Mouse (Mus musculus): ENCODE measurements around the gene Ext2. TPM values are rescaled to one million over a fixed set of nuclear protein-coding genes. Genes with fewer than 3 reads are reported as not detected.

Ext2 gene
- total RNA-seq (2021) = 10 to 100 TPM; 60.2 to 61.4 TPM

DNA sequence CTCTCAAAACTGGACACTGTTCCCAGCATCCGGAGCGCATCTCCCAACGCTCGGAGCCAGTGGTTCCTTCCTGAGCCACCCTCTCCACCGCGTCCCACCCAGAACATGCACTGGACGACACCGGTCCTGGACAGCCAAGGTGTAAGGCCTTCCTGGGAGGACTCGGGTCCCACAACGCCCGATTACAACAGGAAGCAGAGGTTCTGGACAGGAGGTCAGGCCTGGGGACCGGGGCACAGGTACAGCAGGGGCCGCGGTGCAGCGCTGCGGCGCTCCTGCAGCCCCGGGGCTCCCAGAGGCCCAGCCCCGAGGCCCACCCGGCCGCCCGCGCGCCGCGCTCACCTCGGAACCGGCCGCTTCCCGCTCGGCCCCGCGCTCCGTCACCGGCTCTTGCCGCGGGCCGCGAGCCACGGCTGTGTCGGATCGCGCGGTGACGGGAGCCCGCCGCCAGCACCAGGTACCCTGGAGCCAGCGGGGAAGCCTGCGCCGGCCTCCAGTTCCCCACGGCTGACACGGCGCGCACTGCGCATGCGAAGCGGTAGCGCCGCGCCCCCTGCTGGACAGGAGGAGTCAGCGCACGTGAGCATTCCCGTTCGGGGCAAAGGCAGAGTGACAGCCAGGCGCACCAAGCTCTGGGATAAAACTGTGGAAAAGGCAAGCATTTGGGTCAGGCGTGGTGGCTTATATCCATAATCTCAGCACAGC is at the start of gene Ext2:
Gene Ext2 (minus strand): TSS at position 524 of the 705 bp plus-strand sequence.
- peak; percentile 95 for DNase-seq

DNA sequence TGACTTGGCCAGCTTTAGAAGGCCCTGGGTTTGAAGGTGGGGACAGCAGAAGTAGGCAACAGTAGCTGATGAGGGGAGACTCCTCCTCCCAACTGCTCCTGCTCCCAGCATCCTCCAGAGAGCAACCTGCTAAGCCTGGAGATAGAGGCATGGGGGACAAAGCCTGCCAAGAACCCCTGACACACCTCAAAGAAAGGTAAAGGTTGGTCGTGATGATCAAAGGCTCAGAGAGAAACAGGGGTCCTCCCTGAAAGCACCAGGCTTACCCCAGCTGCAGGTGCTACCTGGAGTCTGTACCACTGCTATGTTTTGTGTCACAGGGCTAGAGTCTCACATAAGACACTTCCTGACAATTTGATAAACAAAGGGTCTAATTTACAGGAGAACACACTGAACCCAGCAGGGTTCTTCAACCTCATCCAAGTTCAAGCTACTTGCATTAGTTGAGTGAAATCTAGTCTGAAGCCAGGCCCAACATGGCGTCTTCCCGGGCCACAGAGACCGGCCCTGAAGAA is 49.1 kb upstream of the Ext2 start:
- no peak for DNase-seq

DNA sequence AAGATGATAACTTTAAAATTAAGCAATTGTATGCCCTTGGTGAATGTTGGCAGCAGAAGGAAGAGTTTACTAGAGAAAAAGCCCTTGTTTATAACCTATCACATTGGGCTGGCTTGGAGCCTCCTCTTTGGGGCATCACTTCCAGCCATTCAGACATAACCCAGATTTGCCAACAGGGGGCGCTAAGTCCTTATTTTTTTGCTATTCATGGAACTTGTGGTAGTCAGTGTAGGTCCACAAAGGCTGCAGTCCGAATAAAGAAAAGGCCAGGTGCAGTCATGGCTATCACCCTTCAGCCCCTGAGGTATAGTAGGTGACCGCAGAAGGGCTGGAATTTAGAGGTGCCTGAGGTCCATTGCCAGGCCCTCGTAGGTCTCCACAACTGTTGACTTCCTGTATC is 48.5 kb upstream of the Ext2 start:
- peak; percentile 84 for DNase-seq

DNA sequence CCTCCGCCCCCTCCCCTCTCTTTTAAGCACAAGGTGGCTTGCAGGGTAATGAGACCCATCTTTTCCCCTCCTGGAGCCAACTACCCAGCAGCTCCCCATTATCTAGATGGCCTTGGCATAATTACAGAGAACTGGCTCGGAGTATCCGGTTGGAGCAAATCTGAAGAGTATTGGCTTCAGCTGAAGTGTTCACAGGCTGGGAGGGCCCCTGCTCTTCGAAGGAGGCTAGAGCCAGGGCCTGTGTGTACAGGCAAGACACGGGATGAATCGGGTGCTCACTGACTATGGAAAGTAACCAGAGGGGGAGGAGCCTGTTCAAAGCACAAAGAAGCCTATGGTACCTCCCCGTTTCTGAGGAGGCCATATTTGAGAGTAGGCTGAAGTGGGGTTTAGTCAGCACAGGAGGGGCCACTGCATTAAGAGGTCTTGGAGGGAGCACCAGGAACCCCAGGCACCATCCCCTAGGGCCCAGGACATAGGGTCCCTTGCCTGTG is 46.8 kb upstream of the Ext2 start, which contains the start of gene Accsl:
Gene Accsl (minus strand): TSS at position 51 of the 494 bp plus-strand sequence.
- DNase-seq = no peak

DNA sequence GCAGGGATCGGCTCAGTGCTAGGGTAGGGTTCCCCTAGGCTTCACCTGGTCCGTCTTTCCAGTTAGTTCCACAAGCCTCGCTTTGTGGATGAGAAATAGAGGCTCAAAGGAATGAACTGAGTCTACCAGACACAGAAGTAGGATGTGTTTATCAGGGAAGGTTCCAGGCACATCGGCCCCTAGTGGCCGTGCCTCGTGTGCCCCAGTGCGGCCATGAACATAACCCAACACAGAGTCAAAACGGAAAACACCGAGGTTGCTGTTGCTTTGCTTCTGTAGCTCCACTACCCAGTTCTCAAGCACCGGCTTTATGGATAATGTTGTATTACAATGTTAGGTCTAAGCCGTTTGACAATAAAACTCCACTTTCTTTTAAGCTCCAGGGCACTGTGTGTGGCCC is 46.2 kb upstream of the Ext2 start:
- no peak for DNase-seq

DNA sequence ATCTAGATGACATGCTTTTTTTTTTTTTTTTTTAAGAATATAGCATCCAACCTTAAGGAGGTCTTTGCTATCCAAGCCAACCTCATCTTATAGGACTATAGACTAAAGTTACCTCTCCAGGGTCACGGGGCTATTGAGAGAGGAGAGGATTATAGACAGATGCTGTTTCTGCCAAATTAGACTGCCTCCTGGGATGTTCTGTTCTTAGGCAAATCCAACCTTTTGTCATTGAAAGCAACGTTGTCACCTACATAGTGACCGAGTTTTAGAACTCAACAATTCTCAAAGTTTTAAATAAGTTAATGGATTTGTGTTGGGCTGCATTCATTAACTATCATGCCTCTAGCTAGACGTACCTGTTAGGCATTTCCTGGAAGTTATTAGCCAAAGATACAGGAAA is 40.9 kb upstream of the Ext2 start:
- DNase-seq = no peak

DNA sequence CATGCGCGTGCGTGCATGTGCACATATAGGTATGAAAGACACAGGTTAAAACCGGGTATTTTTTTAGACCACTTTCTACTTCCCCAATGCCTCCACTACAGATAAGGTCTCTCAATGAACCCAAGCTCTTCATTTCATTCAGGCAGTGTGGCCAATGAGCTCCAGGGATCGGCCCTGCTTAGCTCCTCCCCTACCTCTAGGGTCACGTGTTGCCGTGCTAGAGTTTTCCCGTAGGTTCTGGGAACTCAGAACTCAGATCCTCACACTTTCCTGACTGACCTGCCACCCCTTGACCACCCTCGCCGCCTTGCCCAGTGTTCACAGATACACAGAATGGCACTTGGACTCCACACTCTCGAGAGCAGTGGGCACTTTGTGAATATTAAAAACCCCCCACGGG is 36.5 kb upstream of the Ext2 start:
- no peak for DNase-seq

DNA sequence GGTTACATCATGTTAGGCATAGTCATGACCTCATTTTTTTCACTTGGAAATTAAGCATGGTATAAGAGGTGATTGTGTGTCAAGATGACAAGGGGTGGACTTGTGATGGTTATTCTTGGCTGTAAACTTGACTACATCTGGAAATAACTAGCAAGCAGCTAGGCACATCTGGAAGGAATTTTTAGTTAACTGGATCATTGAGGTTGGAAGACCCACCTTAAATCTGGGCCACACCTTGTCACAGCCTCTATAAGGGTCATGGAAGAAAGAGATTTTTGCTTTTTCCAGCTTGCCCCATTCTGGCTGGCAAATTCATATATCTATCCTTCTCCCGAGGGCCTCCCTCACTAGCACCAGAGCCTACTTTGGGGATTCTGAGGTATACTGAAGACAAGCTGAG is 28.9 kb upstream of the Ext2 start:
- DNase-seq = no peak

DNA sequence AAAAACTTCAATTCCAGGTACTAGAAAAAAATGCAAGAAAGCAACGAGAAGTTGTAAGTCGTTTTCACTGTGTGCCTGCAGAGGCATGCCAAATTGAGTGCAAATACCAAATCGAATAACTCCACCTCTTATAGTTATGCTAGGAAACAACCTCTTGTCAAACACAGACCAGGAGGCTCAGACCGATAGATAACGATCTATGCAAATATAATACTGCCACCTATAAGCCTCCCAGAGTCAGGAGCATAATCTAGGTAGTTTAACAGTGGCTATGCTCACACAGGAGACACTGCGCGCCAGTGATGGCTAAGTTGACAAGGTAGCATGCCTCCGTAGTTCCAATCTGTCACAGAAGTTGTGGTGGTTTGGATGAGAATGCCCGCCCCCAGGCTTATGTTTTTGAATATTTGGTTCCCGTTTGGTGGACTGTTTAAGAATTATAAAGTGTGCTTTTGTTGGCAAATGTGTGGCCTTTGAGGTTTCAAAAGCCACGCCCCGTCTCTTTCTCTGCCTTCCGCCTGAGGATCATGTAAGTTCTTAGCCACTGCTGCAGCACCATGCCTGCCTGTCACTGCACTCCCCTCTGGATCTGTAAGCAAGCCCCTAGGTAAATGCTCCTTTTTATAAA is 28.1 kb upstream of the Ext2 start:
- no peak for DNase-seq

DNA sequence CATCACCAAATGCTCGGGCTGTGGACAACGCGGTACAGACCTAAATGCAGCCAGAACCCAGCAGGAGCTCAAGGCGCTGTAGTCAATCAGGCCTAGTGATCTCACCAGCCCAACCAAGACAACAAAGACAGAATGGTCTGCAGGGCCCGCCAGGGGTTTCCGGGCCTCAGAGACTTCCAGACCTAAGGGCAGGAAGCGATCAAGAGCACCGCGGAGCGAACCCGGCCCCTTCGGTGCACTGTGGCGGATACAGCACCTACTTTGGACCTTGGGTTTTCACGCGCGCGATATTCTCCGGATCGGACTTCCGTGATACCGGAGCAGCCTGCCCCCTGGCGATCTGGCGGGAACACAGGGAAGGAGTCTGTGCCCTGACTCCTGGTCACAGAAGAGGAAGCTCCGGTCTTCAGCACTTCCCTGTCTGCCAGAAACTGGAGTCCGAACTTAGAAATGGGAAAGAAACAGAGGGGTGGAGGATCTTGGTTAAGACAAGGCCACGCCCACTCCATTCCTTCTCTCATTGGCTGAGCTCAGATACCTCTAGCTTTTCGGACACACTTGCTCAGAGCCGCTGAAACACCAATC is 27.2 kb upstream of the Ext2 start, which contains the start of gene Accs:
Gene Accs (minus strand): TSS at position 439 of the 585 bp plus-strand sequence.
- peak; percentile 79 for DNase-seq

DNA sequence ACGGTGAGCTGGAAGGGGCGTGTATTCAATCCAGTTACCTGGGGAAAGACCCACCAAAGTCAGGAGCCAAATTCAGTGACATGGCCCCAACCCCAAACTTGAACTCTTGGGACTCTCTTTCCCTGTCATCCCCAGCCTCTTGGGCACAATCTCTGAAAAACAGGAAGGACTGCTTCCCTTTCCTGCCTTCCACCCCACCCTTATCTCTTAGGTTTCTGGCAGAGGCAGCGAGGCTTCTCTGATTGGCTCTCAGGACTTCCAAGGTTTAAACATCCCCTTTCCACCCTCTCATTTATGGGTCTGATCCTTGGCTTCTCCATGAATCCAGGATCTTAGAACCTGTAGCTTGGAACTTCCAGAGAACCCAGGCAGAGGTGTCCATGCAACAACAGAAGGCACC is 19.0 kb upstream of the Ext2 start:
- DNase-seq = no peak

DNA sequence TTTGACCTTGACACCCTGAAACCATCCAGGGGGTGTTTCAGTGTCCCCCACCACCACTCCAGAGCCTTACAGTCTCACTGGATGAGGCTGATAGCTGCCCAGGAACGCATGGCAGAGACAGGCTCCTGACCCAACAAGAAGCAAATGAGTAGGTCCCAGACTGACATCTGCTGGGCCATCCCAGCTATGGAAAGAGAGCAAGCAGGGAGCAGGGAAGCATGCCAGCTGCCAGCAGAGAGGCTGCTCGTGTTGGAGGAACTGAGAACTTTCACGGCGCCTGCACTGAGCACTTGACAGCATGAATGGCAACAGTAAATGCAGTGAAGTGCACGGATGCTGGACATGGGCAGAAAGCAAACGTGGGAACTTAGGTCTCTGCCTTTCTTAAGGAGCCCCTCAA is 17.7 kb upstream of the Ext2 start:
- DNase-seq = no peak

DNA sequence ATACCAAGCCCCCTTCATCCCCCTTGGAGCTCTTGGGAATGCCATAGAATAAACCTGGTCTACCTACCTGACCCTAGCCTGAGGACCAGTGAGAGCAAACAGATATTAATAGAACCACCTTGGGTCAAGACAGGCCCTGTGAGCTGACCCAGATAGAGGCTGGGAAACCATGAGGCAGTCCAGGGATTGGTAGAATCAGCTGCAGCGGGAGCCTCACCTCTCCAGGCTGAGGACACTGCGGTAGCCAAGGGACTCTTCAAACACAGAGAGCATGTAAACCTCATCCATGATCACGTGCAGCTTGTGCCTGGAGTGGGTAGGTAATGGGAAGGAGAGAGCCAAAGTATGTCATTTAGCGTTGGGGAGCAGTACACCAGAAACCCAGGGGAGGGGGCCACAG is 16.6 kb upstream of the Ext2 start:
- DNase-seq = no peak

DNA sequence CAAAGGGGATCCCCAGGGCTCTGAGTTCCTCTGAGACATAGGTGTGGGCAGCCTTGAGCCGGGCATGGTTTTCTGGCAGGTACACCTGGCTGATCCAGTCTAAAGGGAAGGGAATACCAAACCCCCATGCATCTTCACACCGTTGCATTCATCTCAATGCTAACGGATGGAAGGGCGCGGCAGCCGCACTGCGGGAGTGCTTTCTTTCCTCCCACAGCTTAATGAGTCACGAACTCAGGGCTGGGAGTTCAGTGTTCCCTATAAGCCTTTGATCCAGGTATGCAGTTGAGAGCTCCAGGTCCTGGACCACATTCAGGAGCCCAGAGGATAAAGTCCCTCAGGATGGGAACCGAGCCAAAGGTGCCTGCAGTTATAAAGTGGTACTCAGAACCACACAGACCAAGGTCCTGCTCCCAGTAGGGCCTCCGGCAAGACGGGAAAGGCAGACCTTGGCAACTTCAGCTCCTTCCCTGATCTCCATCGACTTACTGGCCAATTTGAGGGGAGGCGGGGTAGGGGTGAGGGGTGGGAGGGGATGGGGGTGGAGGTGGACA is 13.9 kb upstream of the Ext2 start:
- no peak for DNase-seq

DNA sequence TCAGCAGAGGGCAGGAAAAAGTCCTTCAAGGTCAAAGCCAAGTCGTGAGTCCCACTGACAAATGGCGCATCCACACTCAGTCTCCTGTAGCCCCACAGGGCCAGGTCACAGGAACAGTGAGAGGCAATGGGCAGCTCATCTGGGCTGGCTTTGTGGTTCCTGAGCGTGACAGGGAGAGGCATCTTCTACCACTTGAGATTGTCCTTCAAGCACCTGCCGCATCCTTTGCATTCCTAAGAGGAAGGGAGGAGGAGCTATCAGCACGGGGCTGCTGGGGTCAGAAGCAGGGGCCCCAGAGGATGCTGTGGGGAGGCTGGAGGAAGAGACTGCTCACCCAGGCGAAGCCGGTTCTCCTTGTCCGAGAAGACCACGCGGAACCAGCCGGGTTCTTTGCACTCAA is 13.2 kb upstream of the Ext2 start:
- DNase-seq = no peak

DNA sequence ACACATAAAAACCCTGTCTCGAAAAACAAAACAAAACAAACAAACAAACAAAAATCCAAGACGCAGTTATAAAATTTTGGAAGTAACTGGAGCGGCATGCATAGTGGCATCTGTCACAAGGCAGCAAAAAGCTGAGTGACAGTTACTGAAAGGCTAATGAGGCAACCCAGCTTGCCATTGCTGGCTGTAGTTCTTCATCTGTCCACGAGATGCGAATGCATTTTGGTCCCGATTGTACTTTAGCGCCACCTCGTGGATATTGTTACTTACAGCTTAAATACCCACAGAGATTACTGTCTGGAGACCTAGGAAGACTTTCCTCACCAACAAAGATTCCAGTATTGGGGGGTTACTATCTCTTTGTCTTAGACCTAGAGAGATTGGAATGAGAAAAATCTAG is 1.2 kb upstream of the Ext2 start:
- DNase-seq = peak; percentile 80

DNA sequence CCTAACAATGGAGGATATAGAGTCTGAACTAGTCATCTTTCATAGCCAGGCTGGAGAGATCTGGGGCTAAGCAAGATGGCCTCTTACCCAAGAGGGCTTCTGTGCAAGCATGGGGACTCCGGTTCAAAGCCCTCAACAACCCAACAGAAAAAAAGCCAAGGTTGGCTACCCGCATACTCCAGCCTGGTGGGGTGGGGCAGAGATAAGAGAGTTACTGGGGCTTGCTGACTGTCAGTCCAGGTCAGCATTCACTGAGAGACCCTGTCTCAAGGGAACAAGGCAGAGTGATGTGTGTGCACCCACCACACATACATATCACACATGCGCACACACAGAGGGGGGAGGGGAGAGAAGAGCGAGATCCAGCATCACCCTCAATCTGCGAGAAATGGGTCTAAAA is 4.6 kb downstream of the Ext2 start:
- no peak for DNase-seq

DNA sequence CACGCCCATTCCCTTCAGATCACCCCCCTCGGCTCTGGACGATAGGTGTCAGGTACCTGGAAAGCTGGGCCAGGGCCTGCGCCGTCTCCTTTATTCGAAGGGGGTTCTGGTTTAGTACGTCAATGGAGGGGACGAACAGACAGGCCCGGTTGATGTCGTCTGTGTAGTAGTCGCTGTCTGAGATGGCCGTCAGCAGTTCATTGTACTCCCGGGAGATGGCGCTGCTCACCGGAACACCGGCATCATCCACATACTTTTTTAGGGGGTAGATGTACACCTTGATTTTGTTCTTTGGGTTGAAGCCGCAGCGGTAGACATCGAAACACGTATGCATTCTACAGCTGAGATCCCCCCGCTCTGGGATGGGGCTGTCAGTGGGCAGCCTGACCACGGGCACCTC is 9.0 kb downstream of the Ext2 start:
- DNase-seq = no peak

DNA sequence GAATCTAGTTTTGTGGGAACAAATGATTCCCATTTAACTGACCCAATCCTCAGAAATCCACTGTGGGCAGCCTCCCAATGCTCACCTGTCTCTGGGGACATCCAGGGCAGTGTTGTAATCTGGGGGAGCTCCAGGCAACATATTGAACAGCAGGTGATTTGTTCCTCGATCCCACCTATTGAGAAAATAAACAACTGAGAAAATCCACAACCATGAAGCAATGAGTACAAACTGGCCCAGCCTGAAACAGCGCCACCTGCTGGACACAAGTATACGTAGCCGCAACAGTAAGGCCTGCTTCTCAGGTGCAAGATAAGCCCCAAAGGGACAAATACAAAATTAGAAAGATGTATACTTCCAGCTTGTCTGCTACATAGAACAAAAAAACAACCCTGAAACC is 10.6 kb downstream of the Ext2 start:
- peak; percentile 71 for DNase-seq

DNA sequence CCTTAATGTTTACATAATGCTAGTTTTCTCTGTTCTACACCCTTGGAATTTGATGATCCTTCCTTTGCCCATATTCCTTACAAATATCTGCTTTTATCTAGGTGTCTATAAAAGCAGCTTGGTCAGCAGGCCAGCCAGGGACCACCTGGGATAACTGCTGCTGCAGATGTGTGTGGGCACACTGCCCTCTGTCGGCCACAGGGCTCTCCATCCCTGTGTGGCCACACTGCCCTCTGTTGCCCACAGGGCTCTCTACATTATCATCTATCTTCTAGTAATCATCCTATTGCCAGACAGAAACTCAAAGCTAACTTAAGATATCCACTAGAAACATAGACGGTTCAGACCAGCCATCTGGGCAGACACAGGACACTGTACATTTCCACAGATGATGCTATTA is 12.4 kb downstream of the Ext2 start:
- DNase-seq = peak; percentile 60

DNA sequence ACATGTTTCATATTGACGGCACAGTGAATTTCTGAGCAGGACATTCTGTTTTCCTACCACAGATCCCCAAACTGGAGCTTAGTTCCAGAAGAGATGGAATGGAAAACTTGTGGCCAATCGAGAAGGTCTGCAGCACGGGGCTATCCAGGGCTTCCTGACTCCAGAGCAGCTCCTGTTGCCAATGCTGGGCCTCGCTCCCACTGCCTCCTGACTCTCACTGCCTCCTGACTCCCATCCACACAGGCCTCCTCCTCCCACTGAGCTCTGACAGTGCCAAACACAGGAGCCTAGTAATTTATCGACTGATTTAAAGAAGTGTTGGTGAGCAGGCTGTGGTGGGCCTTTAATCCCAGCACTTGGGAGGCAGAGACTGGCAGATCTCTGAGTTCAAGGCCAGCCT is 14.3 kb downstream of the Ext2 start:
- no peak for DNase-seq

DNA sequence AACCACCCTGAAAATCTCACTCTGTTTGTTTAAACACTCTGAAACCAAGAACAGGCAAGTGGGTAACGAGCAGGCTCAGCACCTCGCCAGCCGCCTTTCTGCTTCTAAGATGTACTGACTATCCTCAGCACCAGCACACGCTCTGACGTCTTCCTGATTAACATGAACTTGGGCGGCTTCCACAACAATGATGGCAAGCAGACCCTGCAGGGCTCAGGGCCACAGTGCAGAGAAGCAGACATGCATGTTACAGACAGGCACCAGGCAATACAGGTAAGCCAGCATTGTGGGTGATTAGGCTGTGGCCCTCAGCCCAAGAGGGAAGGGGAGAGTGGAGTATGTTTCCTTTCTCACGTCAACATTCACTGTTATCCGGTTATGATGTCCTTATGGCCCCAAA is 14.9 kb downstream of the Ext2 start:
- DNase-seq = no peak

DNA sequence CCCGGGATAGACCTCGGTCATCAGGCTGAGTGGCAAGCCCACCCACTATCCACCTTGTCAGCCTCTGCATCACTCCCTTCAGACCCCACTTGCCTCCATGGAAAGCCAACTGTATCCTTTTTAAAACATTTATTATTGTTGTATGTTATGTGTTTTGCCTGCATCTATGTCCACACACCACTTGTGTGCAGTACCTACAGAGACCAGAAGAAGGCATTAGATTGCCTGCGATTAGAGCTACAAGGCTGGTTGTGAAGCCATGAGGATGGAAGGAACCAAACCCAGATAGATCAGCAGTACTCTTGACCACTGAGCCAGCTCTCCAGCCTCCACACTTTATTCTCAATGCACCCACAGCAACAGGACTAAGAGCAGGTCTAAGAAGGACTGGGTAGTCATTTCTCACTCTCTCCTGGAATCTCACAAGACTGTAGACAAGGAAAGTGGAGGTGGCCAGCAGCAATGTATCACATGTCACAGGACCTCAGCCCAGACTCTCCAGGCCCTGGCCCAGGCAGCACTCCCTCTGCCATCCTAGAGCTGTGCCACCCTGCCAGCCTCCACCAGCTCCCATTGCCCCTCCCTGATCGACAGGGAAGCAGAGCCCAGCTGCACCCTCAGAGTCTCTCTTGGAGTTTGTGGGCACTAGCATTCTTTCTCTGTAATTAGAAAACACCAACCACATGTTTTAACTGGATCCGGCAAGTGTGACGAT is 15.7 kb downstream of the Ext2 start:
- no peak for DNase-seq

All from heart, postnatal 4 days (tissue).